ENCODE assay signal across 9 mouse cellular contexts in genomic region chr7:100494415-100494831, GRCm38 (mm10). TPM values are rescaled to one million over a fixed set of nuclear protein-coding genes. Genes with fewer than 3 reads are reported as not detected.
DNase-seq lines count a peak whose midpoint lies in the region; ATAC-seq and TF ChIP-seq lines count a peak whose summit lies in the region.
"Had no signal": no experiment of that assay in that cellular context is flagged by ENCODE, and none has a peak within 500 bp of the region (broad histone marks: within the 10 kb centered on the region; RNA-seq: fewer than 3 reads in every experiment).

No protein-coding gene starts in this region.

- TF ChIP-seq POLR2A in bone marrow, adult 2 months (IDR thresholded peaks at IDR 0.05; ENCODE audit: borderline replicate concordance, control insufficient read depth, low read depth, low read length) = no peak

- peak overlapping the region; percentile 68 for H3K9ac ChIP-seq in heart, embryonic 12.5 days

- intact Hi-C loops in gastrocnemius, postnatal 14 days (cut with DNase I; ENCODE audit: low total_unique reads) = no loop called here

- DNase-seq in heart, postnatal 4 days = no peak
- DNase-seq in induced T-regulatory cell, adult 2 months (ENCODE audit: low read depth) = peak; percentile 72
- DNase-seq in naive thymus-derived CD4-positive, alpha-beta T cell, adult 2 months (ENCODE audit: low read depth) = peak; percentile 73
- no peak for DNase-seq in right cerebral cortex, postnatal 36 days (ENCODE audit: low spot score in 2 of 2)
- no peak for DNase-seq in gastrocnemius, postnatal 14 days
- no peak for DNase-seq in cerebellum, postnatal 36 days

- H3K36me3 ChIP-seq in heart, embryonic 12.5 days = peaks cover 32% of the 10 kb centered on the region

- WGBS in heart, embryonic 12.5 days = 90% methylated on average over 7 of the region's 7 CpGs
- 25% methylated on average over 7 of the region's 7 CpGs for WGBS in bone marrow, adult 2 months

- H3K27me3 ChIP-seq in heart, embryonic 12.5 days (replicated peaks) = no peaks in the 10 kb centered on the region
- H3K27me3 ChIP-seq: Patski had no signal

- ATAC-seq in heart, embryonic 12.5 days (ENCODE audit: insufficient number of reproducible peaks, low FRiP score) = no peak

- H3K4me1 ChIP-seq in heart, embryonic 12.5 days (replicated peaks) = peaks cover 45% of the 10 kb centered on the region
- H3K4me1 ChIP-seq in bone marrow, adult 2 months (ENCODE audit: control insufficient read depth, insufficient read depth, low read length) = no peaks in the 10 kb centered on the region; the same call in 1 of the 2 replicates

- no peak for TF ChIP-seq CTCF in bone marrow, adult 2 months (IDR thresholded peaks at IDR 0.05; ENCODE audit: control insufficient read depth, insufficient read depth, low read length)

- H3K4me3 ChIP-seq in heart, embryonic 12.5 days = peak overlapping the region; percentile 56
- peak overlapping the region; percentile 82 for H3K4me3 ChIP-seq in bone marrow, adult 2 months (replicated peaks; ENCODE audit: control insufficient read depth, low read depth, low read length)

- H3K27ac ChIP-seq in heart, embryonic 12.5 days (ENCODE audit: poor library complexity, severe bottlenecking) = peak overlapping the region; percentile 79
- H3K27ac ChIP-seq in bone marrow, adult 2 months (ENCODE audit: control insufficient read depth, insufficient read depth, low read depth, low read length, poor library complexity) = peak overlapping the region; percentile 92

- H3K9me3 ChIP-seq in heart, embryonic 12.5 days (replicated peaks) = no peaks in the 10 kb centered on the region

- peak overlapping the region; percentile 92 for H3K4me2 ChIP-seq in heart, embryonic 12.5 days

RNA-seq across cellular contexts. Expression of gene Ucp2, which starts 1.3 kb away (rescaled TPM):
- 240 and 245 TPM in 2 replicates for polyA plus RNA-seq in heart, embryonic 12.5 days (2016; fragmentation: Nextera tagmentation; extraction: Ambion mirVana)
- 100 to 1,000 TPM; 338 to 355 TPM for total RNA-seq in heart, postnatal 4 days (2021)
- polyA plus RNA-seq in bone marrow, adult 2 months (2011; ENCODE audit: insufficient read depth, insufficient read length, low replicate concordance, missing spikeins) = 557 and 572 TPM in 2 replicates
- total RNA-seq in gastrocnemius, postnatal 14 days (2021) = 100 to 1,000 TPM; 121 to 126 TPM

RNA-seq across cellular contexts. Expression of gene Dnajb13, which starts 20.3 kb away (rescaled TPM):
- 0.10 and 0.28 TPM in 2 replicates for polyA plus RNA-seq in heart, embryonic 12.5 days (2016; fragmentation: Nextera tagmentation; extraction: Ambion mirVana)
- total RNA-seq in heart, postnatal 4 days (2021) = not detected
- 3.4 and 4.5 TPM in 2 replicates for polyA plus RNA-seq in bone marrow, adult 2 months (2011; ENCODE audit: insufficient read depth, insufficient read length, low replicate concordance, missing spikeins)
- not detected for total RNA-seq in gastrocnemius, postnatal 14 days (2021)

RNA-seq across cellular contexts. Expression of gene Ucp3, which starts 21.6 kb away (rescaled TPM):
- 0.10 and 0.20 TPM in 2 replicates for polyA plus RNA-seq in heart, embryonic 12.5 days (2016; fragmentation: Nextera tagmentation; extraction: Ambion mirVana)
- 10 to 100 TPM; 15.2 to 16.5 TPM for total RNA-seq in heart, postnatal 4 days (2021)
- 0.77 TPM in 1 of 2 replicates, not detected in the other for polyA plus RNA-seq in bone marrow, adult 2 months (2011; ENCODE audit: insufficient read depth, insufficient read length, low replicate concordance, missing spikeins)
- 100 to 1,000 TPM in 1 of 2 experiments, 10 to 100 TPM in 1; 58.1 to 197 TPM for total RNA-seq in gastrocnemius, postnatal 14 days (2021)

RNA-seq across cellular contexts. Expression of gene Coa4, which starts 42.4 kb away (rescaled TPM):
- polyA plus RNA-seq in heart, embryonic 12.5 days (2016; fragmentation: Nextera tagmentation; extraction: Ambion mirVana) = 18.9 and 19.2 TPM in 2 replicates
- 10 to 100 TPM in 1 of 2 experiments, 1 to 10 TPM in 1; 9.7 to 10.6 TPM for total RNA-seq in heart, postnatal 4 days (2021)
- 3.5 and 7.4 TPM in 2 replicates for polyA plus RNA-seq in bone marrow, adult 2 months (2011; ENCODE audit: insufficient read depth, insufficient read length, low replicate concordance, missing spikeins)
- 10 to 100 TPM in 1 of 2 experiments, 1 to 10 TPM in 1; 9.7 to 10.9 TPM for total RNA-seq in gastrocnemius, postnatal 14 days (2021)

Comparison
In these comparisons a context has a peak if more than half of its experiments do, and no peak if none do; other contexts are left out.
1. DNase-seq: peak in induced T-regulatory cell, adult 2 months (single experiment) and naive thymus-derived CD4-positive, alpha-beta T cell, adult 2 months (single experiment); none in heart, postnatal 4 days (single experiment), right cerebral cortex, postnatal 36 days (0 of 2), gastrocnemius, postnatal 14 days (single experiment) and cerebellum, postnatal 36 days (0 of 2).